Mouse (Mus musculus): ENCODE data around the gene Id2.

The Id2 gene

DNA sequence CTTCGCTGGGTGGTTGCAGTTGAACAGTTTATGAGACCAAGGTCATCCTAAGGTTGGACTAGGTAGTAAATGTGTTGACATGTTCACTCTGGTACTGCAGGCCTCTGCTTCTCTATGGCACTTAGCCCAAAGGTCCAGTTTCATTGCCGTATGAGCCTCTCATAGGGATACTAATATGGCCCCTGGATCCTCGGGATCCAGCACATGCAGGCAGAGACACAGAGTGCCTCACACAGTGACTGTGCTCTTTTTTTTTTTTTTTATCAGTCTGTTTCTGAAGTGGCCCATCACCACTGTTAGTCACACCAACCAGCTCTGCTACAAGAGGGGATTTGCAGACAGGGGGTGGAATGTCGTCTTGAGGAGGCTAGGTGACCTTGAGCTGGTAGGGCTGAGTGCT lies 23.6 kb downstream of the Id2 start:
- DNase-seq: no peak

DNA sequence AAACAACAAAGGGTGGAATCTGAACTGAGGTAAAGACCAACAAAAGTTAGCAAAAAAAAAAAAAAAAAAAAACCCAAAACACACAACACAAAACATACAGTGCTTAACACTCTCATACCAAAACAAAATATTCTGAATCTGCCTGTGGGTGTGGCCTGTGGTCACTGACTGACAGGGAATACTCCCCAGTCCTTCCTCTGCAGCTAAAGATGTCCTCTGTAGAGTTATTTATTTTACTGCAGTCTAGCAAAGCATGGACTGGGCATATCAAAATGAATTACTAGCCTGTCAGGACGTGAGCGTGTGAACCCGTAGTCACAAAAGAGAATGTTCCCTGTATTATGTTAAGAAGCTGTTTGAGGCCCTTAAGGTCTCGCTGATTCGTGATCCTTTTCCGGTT lies 34.7 kb downstream of the Id2 start:
- no peak for DNase-seq

DNA sequence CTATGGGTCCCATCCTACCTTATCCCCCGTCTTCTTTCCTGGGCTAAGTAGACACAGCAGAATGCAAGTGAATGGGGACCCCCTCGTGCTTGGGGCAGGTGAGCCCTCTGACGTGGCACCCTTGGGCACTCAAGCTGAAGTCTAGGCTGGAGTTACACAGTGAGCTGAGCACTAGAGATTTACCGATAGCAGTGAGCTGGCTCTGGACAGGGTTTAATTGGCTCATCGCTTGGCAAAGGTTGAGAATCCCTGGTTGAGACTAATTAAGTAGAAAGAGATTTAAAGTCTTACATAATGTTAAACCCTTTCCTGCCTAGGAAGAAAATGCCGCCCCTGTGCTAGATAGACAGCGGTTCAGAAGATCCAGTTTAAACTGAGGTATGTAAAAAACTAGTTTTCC lies 36.0 kb downstream of the Id2 start:
- DNase-seq: no peak

DNA sequence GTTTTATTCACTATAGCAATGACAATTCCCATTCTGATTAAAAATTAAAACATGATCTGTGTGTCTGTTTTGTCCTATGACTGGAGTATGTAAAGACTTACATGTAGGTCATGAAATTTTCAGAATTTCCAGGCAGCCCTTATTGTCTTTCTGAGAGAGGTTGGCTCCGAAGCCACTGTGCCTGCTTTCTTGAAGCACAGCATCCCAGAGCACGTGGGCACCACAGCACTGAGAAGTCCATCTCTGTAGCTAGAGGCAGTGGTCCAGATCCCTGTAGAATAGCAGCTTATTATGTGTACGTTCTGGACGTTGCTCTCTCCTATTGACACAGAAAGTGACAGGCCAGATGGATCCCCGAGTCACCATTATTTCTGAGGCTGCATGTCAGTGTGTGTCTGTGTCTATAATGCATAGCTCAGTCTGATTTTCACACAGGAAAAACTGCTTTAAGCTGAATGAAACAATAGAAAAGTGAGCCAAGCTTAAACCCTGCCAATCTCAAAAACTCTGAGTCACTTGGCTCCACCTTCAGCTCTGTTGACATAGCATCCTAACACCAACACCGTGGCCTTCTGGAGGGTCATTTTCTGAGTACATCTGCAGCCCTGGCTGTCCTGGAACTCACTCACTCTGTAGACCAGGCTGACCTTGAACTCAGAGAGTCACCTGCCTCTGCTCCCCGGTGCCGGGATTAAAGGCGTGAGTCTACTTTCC lies 37.3 kb downstream of the Id2 start:
- DNase-seq: no peak

DNA sequence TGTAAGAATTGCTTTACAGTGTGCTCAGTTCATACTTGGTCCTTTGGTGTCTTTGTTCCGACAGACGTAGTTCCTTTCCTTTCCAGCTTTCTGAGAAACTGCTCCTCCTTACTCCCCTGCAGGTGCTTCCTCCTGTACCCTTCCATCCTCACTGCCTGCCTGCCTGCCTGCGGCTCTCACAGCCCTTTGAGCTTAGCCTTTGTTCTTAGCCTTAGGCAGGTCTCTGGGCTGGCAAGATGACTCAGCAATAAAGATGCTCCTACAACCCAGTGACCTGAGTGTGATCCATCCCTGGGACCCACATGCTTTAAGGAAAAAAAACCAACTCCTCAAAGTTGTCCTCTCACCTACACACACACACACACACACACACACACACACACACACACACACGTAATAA lies 42.0 kb downstream of the Id2 start:
- DNase-seq: no peak

DNA sequence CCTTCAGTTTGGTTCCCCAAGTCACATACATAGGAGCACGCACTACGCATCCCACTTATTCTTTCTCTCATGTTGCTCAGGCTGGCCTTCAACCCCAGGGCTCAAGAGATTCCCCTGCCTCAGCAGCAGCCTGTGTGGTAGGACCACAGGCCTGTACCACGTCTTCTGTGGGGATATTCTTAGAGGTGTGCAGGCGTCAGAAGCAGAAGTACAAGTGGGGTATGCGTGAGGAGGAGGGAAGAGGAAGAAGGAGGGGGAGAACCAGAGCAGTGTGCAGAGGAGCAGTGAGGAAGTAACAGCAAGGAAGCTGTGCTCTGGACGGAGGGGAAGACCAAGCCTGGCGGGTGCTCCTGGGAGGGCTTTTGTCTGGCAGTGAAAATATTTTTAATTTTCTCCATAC lies 42.4 kb downstream of the Id2 start:
- no peak for DNase-seq

DNA sequence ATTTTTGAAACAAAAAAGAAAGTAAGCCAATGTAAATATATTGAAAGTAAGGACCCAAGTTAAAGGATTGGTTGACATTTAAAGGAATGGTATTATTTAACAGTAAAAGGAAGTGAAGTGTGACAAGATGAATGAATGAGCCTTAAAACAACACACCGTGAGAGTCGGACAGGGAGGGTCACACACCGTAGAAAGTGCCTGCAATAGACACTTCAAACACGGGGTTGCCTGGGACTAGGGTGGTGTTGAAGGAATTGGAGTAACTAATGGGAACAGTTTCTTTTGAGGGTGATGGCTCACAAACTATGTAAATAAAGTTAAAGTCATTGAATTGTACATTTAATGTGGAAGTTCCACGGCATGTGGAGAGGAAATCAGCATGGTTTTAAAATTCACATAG lies 47.7 kb downstream of the Id2 start:
- no peak for DNase-seq

DNA sequence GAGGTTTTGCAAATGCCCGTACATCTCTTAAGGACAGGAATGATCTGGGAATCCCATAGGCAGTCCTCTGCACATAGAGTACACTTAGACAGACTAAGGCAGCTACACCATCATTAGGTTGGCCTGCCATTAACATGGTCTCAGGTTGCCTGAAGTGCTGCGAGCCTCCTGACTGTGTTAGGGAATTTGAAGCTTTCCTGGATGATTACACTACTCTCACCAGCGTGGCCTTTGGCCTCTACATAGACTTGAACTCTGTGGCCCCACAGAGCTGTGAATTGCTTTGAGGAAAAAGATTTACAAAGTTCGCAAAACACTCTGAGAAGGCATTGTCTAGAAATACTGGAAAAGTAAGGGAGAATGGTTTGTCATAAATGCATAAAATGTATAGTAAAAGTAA lies 52.4 kb downstream of the Id2 start:
- DNase-seq: no peak

DNA sequence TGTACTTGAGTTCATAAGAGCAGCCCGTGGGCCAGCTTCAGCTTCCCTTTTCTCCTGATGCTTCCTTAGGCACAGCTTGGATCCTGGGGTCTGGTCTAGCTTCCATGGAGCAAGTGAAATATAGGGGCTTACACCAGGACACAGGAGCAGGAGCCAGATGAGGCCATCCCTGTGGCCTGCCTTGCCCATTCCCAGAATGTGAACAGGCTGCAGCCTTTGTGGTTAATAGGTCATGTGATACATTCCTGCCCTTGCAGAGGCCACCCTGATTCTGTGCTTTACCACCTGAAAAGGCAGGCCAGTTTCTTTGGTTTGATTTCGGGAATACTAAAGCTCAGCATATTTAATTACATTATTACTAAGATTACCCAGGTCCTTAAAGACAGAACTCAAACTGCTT lies 52.9 kb downstream of the Id2 start:
- DNase-seq: no peak
